Comparison of ENCODE assay signal across 19 mouse cellular contexts in the genomic region with DNA sequence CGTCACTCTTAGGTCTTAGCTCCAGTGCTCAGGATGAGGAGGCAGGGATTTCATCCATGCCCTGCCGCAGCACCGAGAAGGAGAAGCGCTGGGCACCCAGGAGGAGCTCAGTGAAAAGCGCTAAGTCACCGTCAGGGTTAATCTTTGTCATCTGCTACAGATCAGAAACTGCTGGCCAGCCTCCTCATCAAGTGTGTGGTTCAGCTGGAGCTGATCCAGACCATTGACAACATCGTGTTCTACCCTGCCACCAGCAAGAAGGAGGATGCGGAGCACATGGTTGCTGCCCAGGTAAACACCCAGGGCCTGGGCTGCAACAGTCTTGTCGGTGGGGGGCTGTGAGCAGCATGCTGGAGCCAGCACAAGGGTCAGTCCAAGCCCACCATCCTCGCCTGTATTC. TPM values are rescaled to one million over a fixed set of nuclear protein-coding genes. Genes with fewer than 3 reads are reported as not detected.
DNase-seq lines count a peak whose midpoint lies in the region; ATAC-seq and TF ChIP-seq lines count a peak whose summit lies in the region.
"Had no signal": no experiment of that assay in that cellular context is flagged by ENCODE, and none has a peak within 500 bp of the region (broad histone marks: within the 10 kb centered on the region; RNA-seq: fewer than 3 reads in every experiment).

No protein-coding gene starts in this region.

- no peak for TF ChIP-seq POLR2A in MEL (IDR thresholded peaks at IDR 0.05; ENCODE audit: control insufficient read depth in 1 of 2, insufficient read depth in 1 of 2, low read depth in 1 of 2, low read length in 2 of 2, poor library complexity in 1 of 2)
- no peak for TF ChIP-seq POLR2A in heart, adult 2 months (IDR thresholded peaks at IDR 0.05; ENCODE audit: insufficient read depth, low read depth, low read length)

- H3K27me3 ChIP-seq in midbrain, embryonic 10.5 days (ENCODE audit: low read depth, poor library complexity, severe bottlenecking), result no peaks in the 10 kb centered on the region
- no peaks in the 10 kb centered on the region for H3K27me3 ChIP-seq in midbrain, embryonic 11.5 days (ENCODE audit: control insufficient read depth, insufficient read depth, low read length)
- no peaks in the 10 kb centered on the region for H3K27me3 ChIP-seq in MEL (ENCODE audit: control insufficient read depth in 1 of 2, insufficient read depth in 2 of 2, low read length in 2 of 2)
- no peaks in the 10 kb centered on the region for H3K27me3 ChIP-seq in embryonic facial prominence, embryonic 13.5 days
- no peaks in the 10 kb centered on the region for H3K27me3 ChIP-seq in hindbrain, embryonic 12.5 days
- no peaks in the 10 kb centered on the region for H3K27me3 ChIP-seq in heart, adult 2 months (ENCODE audit: control insufficient read depth, insufficient read depth, low read length)
- H3K27me3 ChIP-seq: CH12.LX; embryonic facial prominence, embryonic 12.5 days; forebrain, embryonic 12.5 days; forebrain, embryonic 15.5 days; heart, embryonic 13.5 days; hindbrain, embryonic 15.5 days; intestine, embryonic 15.5 days had no signal

- no peak for TF ChIP-seq EP300 in MEL (IDR thresholded peaks at IDR 0.05; ENCODE audit: low read depth in 1 of 2, low read length in 2 of 2)
- no peak for TF ChIP-seq EP300 in heart, adult 2 months (IDR thresholded peaks at IDR 0.05; ENCODE audit: insufficient read depth, low read depth, low read length)

- H3K4me3 ChIP-seq in midbrain, embryonic 10.5 days, result no peak overlapping the region
- no peak overlapping the region for H3K4me3 ChIP-seq in midbrain, embryonic 11.5 days (ENCODE audit: low read depth, low read length)
- H3K4me3 ChIP-seq in MEL (ENCODE audit: control insufficient read depth in 1 of 2, insufficient read depth in 1 of 2, low read depth in 2 of 2, low read length in 2 of 2), result no peak overlapping the region
- H3K4me3 ChIP-seq in embryonic facial prominence, embryonic 13.5 days, result no peak overlapping the region
- no peak overlapping the region for H3K4me3 ChIP-seq in hindbrain, embryonic 12.5 days
- no peak overlapping the region for H3K4me3 ChIP-seq in heart, adult 2 months
- H3K4me3 ChIP-seq: embryonic facial prominence, embryonic 12.5 days; erythroblast, embryonic 14.5 days; forebrain, embryonic 12.5 days; forebrain, embryonic 15.5 days; heart, embryonic 10.5 days; heart, embryonic 13.5 days; hindbrain, embryonic 15.5 days; intestine, embryonic 15.5 days had no signal

- H3K79me2 ChIP-seq in MEL (ENCODE audit: control insufficient read depth, insufficient read depth, low read length, poor library complexity), result no peaks in the 10 kb centered on the region
- no peaks in the 10 kb centered on the region for H3K79me2 ChIP-seq in heart, adult 2 months (replicated peaks; ENCODE audit: control insufficient read depth, insufficient read depth, low read length)

- no peak for TF ChIP-seq RAD21 in MEL (IDR thresholded peaks at IDR 0.05; ENCODE audit: low read depth, low read length)

- no peaks in the 10 kb centered on the region for H3K9me3 ChIP-seq in midbrain, embryonic 10.5 days (replicated peaks)
- H3K9me3 ChIP-seq in midbrain, embryonic 11.5 days (ENCODE audit: control insufficient read depth, low read length), result no peaks in the 10 kb centered on the region
- H3K9me3 ChIP-seq in MEL (replicated peaks; ENCODE audit: insufficient read depth, low read length), result no peaks in the 10 kb centered on the region
- H3K9me3 ChIP-seq in embryonic facial prominence, embryonic 13.5 days, result no peaks in the 10 kb centered on the region
- H3K9me3 ChIP-seq in hindbrain, embryonic 12.5 days (replicated peaks), result no peaks in the 10 kb centered on the region
- H3K9me3 ChIP-seq: embryonic facial prominence, embryonic 12.5 days; forebrain, embryonic 12.5 days; forebrain, embryonic 15.5 days; heart, embryonic 10.5 days; heart, embryonic 13.5 days; hindbrain, embryonic 15.5 days; intestine, embryonic 15.5 days had no signal

- no peak overlapping the region for H3K9ac ChIP-seq in midbrain, embryonic 11.5 days (ENCODE audit: low read length)
- no peak overlapping the region for H3K9ac ChIP-seq in MEL (ENCODE audit: control insufficient read depth, low read depth, low read length, poor library complexity, severe bottlenecking)
- H3K9ac ChIP-seq in embryonic facial prominence, embryonic 13.5 days, result peak overlapping the region; percentile 27; the same call in 1 of the 2 replicates
- H3K9ac ChIP-seq in hindbrain, embryonic 12.5 days, result no peak overlapping the region
- H3K9ac ChIP-seq in heart, adult 2 months (ENCODE audit: low read depth, low read length), result no peak overlapping the region
- H3K9ac ChIP-seq: embryonic facial prominence, embryonic 12.5 days; forebrain, embryonic 12.5 days; forebrain, embryonic 15.5 days; hindbrain, embryonic 15.5 days; intestine, embryonic 15.5 days had no signal

- no peak overlapping the region for H3K4me2 ChIP-seq in midbrain, embryonic 11.5 days
- H3K4me2 ChIP-seq in embryonic facial prominence, embryonic 13.5 days, result no peak overlapping the region
- H3K4me2 ChIP-seq in hindbrain, embryonic 12.5 days (replicated peaks), result no peak overlapping the region
- H3K4me2 ChIP-seq: embryonic facial prominence, embryonic 12.5 days; forebrain, embryonic 12.5 days; forebrain, embryonic 15.5 days; heart, embryonic 13.5 days; hindbrain, embryonic 15.5 days; intestine, embryonic 15.5 days had no signal

- TF ChIP-seq CTCF in MEL (IDR thresholded peaks at IDR 0.05 in 2 of 3, conservative IDR thresholded peaks at IDR 0.05 in 1 of 3; ENCODE audit: control insufficient read depth in 1 of 3, insufficient read depth in 1 of 3, low read depth in 2 of 3, low read length in 3 of 3, poor library complexity in 1 of 3, severe bottlenecking in 1 of 3), result no peak
- TF ChIP-seq CTCF in heart, adult 2 months (IDR thresholded peaks at IDR 0.05), result no peak

- intact Hi-C loops in heart, adult 2 months (cut with DNase I), result no loop called here

- H3K27ac ChIP-seq in midbrain, embryonic 10.5 days (replicated peaks), result peak overlapping the region; percentile 43; the same call in 1 of the 2 replicates
- H3K27ac ChIP-seq in midbrain, embryonic 11.5 days (ENCODE audit: low read depth, low read length), result no peak overlapping the region
- H3K27ac ChIP-seq in MEL (ENCODE audit: control insufficient read depth, low read depth, low read length), result no peak overlapping the region
- H3K27ac ChIP-seq in embryonic facial prominence, embryonic 13.5 days, result no peak overlapping the region
- H3K27ac ChIP-seq in hindbrain, embryonic 12.5 days, result no peak overlapping the region
- no peak overlapping the region for H3K27ac ChIP-seq in heart, adult 2 months
- H3K27ac ChIP-seq: embryonic facial prominence, embryonic 12.5 days; forebrain, embryonic 12.5 days; forebrain, embryonic 15.5 days; heart, embryonic 10.5 days; heart, embryonic 13.5 days; hindbrain, embryonic 15.5 days; intestine, embryonic 15.5 days had no signal

- ATAC-seq in midbrain, embryonic 11.5 days (ENCODE audit: low FRiP score), result no peak
- ATAC-seq in embryonic facial prominence, embryonic 13.5 days (ENCODE audit: insufficient number of reproducible peaks, insufficient read depth, low FRiP score, low TSS enrichment, low read depth), result no peak
- ATAC-seq in hindbrain, embryonic 12.5 days (ENCODE audit: low FRiP score), result no peak
- ATAC-seq: activated CD4-positive, CD25-positive, alpha-beta regulatory T cell, adult 4 months; forebrain, embryonic 15.5 days; intestine, embryonic 15.5 days had no signal

- H3K36me3 ChIP-seq in midbrain, embryonic 10.5 days, result peaks cover 24% of the 10 kb centered on the region
- H3K36me3 ChIP-seq in midbrain, embryonic 11.5 days (ENCODE audit: control insufficient read depth, insufficient read depth, low read length), result no peaks in the 10 kb centered on the region
- peaks cover 2 to 10% of the 10 kb centered on the region in 2 experiments; a peak in 2 of 4 replicates for H3K36me3 ChIP-seq in MEL (ENCODE audit: control insufficient read depth in 1 of 2, insufficient read depth in 2 of 2, low read length in 2 of 2)
- H3K36me3 ChIP-seq in embryonic facial prominence, embryonic 13.5 days, result peaks cover 27% of the 10 kb centered on the region
- peaks cover 25% of the 10 kb centered on the region; the same call in 1 of the 2 replicates for H3K36me3 ChIP-seq in hindbrain, embryonic 12.5 days
- H3K36me3 ChIP-seq in heart, adult 2 months (ENCODE audit: control insufficient read depth, insufficient read depth, low read length), result no peaks in the 10 kb centered on the region

- WGBS in midbrain, embryonic 10.5 days, result 76% methylated on average over 10 of the region's 10 CpGs
- WGBS in midbrain, embryonic 11.5 days, result 70% methylated on average over 10 of the region's 10 CpGs
- 55% methylated on average over 10 of the region's 10 CpGs for WGBS in embryonic facial prominence, embryonic 13.5 days
- WGBS in hindbrain, embryonic 12.5 days, result 75% methylated on average over 10 of the region's 10 CpGs
- WGBS in heart, adult 2 months, result 78% methylated on average over 10 of the region's 10 CpGs

- peaks cover 13% of the 10 kb centered on the region for H3K4me1 ChIP-seq in midbrain, embryonic 10.5 days
- H3K4me1 ChIP-seq in midbrain, embryonic 11.5 days (ENCODE audit: control insufficient read depth, insufficient read depth, low read length), result peaks cover 4% of the 10 kb centered on the region; the same call in 1 of the 2 replicates
- H3K4me1 ChIP-seq in MEL (ENCODE audit: control insufficient read depth in 1 of 2, insufficient read depth in 2 of 2, low read length in 2 of 2), result peaks cover 0 to 5% of the 10 kb centered on the region in 2 experiments; a peak in 3 of 4 replicates
- H3K4me1 ChIP-seq in embryonic facial prominence, embryonic 13.5 days, result 0 out of 2 replicates have a peak, but pooled peaks cover 10% of the 10 kb centered on the region
- no peaks in the 10 kb centered on the region for H3K4me1 ChIP-seq in hindbrain, embryonic 12.5 days
- no peaks in the 10 kb centered on the region for H3K4me1 ChIP-seq in heart, adult 2 months (ENCODE audit: control insufficient read depth, insufficient read depth, low read length)
- H3K4me1 ChIP-seq: embryonic facial prominence, embryonic 12.5 days; heart, embryonic 10.5 days; heart, embryonic 13.5 days; hindbrain, embryonic 15.5 days; intestine, embryonic 15.5 days had no signal

- no peak for DNase-seq in midbrain, embryonic 10.5 days (ENCODE audit: low spot score)
- DNase-seq in midbrain, embryonic 11.5 days (ENCODE audit: low spot score, missing footprints), result no peak
- peak; percentile 28 for DNase-seq in MEL (ENCODE audit: low read depth, low spot score)
- DNase-seq in heart, adult 2 months, result no peak
- DNase-seq in right cerebral cortex, adult 18-20 months, result no peak
- DNase-seq: adrenal gland, adult 8-10 months; gastrocnemius, postnatal 25 days had no signal

RNA-seq across cellular contexts. Expression of a gene that starts 20.2 kb away (rescaled TPM):
- polyA plus RNA-seq in midbrain, embryonic 10.5 days (2016; fragmentation: Nextera tagmentation; extraction: Ambion mirVana), result 207 and 219 TPM in 2 replicates
- polyA plus RNA-seq in midbrain, embryonic 11.5 days (2014; fragmentation: Nextera tagmentation; extraction: Ambion mirVana), result 231 and 260 TPM in 2 replicates
- total RNA-seq in MEL (2012; rRNA removed), result 93.3 and 99.9 TPM in 2 replicates
- 100 to 1,000 TPM in 1 of 2 experiments, 10 to 100 TPM in 1; 87.0 to 133 TPM for polyA plus RNA-seq in MEL (2012; ENCODE audit: insufficient read depth in 1 of 2, insufficient read length in 2 of 2, low read depth in 1 of 2, low replicate concordance in 2 of 2, missing spikeins in 1 of 2)
- 120 and 123 TPM in 2 replicates for polyA plus RNA-seq in embryonic facial prominence, embryonic 13.5 days (2015; fragmentation: Nextera tagmentation; extraction: Ambion mirVana)
- 133 and 136 TPM in 2 replicates for polyA plus RNA-seq in hindbrain, embryonic 12.5 days (2016; fragmentation: Nextera tagmentation; extraction: Ambion mirVana)
- total RNA-seq in heart, adult 2 months (2021), result 10 to 100 TPM; 37.5 to 41.2 TPM
- 15.8 and 33.3 TPM in 2 replicates for polyA plus RNA-seq in heart, adult 2 months (2012; rRNA removed)
